ENCODE assay signal across 19 mouse cellular contexts in the genomic region with DNA sequence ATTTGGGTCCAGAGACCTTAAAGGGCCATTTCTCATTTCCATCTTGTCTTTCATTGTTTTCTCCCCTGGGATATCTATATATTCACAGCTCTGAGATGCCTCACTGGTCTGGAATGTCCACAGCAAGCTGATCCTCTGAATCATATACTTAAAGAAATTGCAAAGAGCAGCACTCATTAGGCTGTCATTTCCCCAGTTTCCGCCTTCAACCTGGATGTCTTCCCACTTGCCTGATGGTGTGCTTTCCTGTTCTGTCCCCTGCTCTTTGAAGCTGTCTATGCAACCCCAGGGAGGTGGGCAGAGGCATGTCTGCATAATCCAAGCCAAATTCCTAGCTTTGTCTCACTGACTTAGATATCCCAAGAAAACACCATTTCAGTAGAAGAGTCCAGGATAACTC.
"Had no signal": no experiment of that assay in that cellular context is flagged by ENCODE, and none has a peak within 500 bp of the region (broad histone marks: within the 10 kb centered on the region; RNA-seq: fewer than 3 reads in every experiment).

No protein-coding gene starts in this region.

- DNase-seq: kidney, adult 2 months; kidney, postnatal 25 days; liver; lung, adult 18-20 months; right cerebral cortex, postnatal 25 days; spleen, adult 18-20 months; thymus, postnatal 25 days had no signal

- H3K4me2 ChIP-seq: limb, embryonic 13.5 days; liver, embryonic 12.5 days; liver, embryonic 15.5 days; lung, embryonic 15.5 days; midbrain, embryonic 12.5 days; midbrain, embryonic 15.5 days; neural tube, embryonic 12.5 days; neural tube, embryonic 15.5 days; stomach, embryonic 15.5 days had no signal

- H3K9ac ChIP-seq: limb, embryonic 13.5 days; liver, embryonic 12.5 days; liver, embryonic 15.5 days; lung, embryonic 15.5 days; midbrain, embryonic 12.5 days; midbrain, embryonic 15.5 days; neural tube, embryonic 12.5 days; neural tube, embryonic 15.5 days; stomach, embryonic 15.5 days had no signal

- ATAC-seq: liver, embryonic 12.5 days; midbrain, embryonic 15.5 days had no signal

- H3K9me3 ChIP-seq: limb, embryonic 10.5 days; limb, embryonic 13.5 days; liver, embryonic 12.5 days; liver, embryonic 15.5 days; lung, embryonic 15.5 days; midbrain, embryonic 12.5 days; midbrain, embryonic 15.5 days; neural tube, embryonic 12.5 days; neural tube, embryonic 15.5 days; stomach, embryonic 15.5 days had no signal

- H3K27ac ChIP-seq: layer of hippocampus, adult 2 months; limb, embryonic 10.5 days; limb, embryonic 13.5 days; liver, embryonic 12.5 days; liver, embryonic 15.5 days; lung, embryonic 15.5 days; macrophage; midbrain, embryonic 12.5 days; midbrain, embryonic 15.5 days; neural tube, embryonic 12.5 days; neural tube, embryonic 15.5 days; stomach, embryonic 15.5 days had no signal

- H3K27me3 ChIP-seq: limb, embryonic 13.5 days; lung, embryonic 15.5 days; midbrain, embryonic 12.5 days; midbrain, embryonic 15.5 days; neural tube, embryonic 12.5 days; neural tube, embryonic 15.5 days; stomach, embryonic 15.5 days had no signal

- H3K4me1 ChIP-seq: limb, embryonic 10.5 days; limb, embryonic 13.5 days; liver, embryonic 12.5 days; liver, embryonic 15.5 days; lung, embryonic 15.5 days; midbrain, embryonic 12.5 days; midbrain, embryonic 15.5 days; neural tube, embryonic 12.5 days; neural tube, embryonic 15.5 days; stomach, embryonic 15.5 days had no signal

- H3K4me3 ChIP-seq: layer of hippocampus, adult 2 months; limb, embryonic 10.5 days; limb, embryonic 13.5 days; liver, embryonic 12.5 days; liver, embryonic 15.5 days; lung, embryonic 15.5 days; midbrain, embryonic 12.5 days; midbrain, embryonic 15.5 days; neural tube, embryonic 12.5 days; neural tube, embryonic 15.5 days; stomach, embryonic 15.5 days had no signal

- H3K36me3 ChIP-seq: limb, embryonic 10.5 days; limb, embryonic 13.5 days; liver, embryonic 12.5 days; liver, embryonic 15.5 days; lung, embryonic 15.5 days; midbrain, embryonic 12.5 days; midbrain, embryonic 15.5 days; neural tube, embryonic 12.5 days; neural tube, embryonic 15.5 days; stomach, embryonic 15.5 days had no signal
